Mouse (Mus musculus) CD4-positive naive resting alpha-beta T cell, adult 57 days (primary cell): ENCODE data around the gene Olfr1012. TPM values are rescaled to one million over a fixed set of nuclear protein-coding genes. Genes with fewer than 3 reads are reported as not detected.

Source experiments
- total RNA-seq: library from RNA; stranded (reverse); gene quantifications from one replicate; pipeline ENCODE4 v1.2.4, GENCODE M21; 2023

Gene Olfr1012
- total RNA-seq, result not detected

DNA sequence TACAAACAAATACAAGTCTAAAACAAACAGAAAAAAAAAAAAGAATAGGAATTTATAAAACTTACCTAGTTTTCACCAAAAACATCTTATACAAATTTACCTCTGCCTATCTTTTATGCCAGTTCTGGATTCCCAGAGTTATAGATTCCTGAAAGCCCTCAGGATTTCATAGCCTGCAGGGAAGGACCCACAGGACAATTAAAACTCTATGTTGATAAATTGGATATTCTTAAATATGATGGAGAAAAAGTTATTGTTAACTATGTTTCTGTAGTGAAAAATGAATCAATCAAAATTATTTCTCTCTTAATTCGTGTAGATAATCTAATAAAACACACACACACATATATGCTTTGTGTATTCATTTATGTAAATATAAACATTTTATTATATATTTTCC is at the start of gene Olfr1012:
Gene Olfr1012, minus strand, starts transcription at position 101 of the 400 bp plus-strand sequence.

DNA sequence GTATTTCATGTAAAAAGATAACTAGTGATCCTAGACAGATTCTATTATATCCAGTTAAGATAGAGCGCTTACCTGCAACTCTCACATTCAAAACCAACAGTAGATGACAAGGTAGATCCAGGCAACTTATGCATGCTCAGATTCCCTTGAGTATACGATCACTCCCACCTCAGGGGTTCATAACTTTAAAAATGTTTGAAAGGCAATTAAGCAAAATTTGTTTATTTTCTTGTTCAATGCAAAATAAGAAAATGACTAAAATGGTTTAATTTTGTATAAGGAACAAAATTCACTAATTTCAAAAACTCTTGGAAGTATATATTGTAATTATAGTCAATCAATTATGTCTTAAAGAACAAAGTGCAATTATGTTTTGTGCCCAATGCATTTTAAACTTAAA is 39.9 kb upstream of the Olfr1012 start, which contains the start of gene Olfr1016:
Gene Olfr1016, minus strand, starts transcription at position 101 of the 400 bp plus-strand sequence.

DNA sequence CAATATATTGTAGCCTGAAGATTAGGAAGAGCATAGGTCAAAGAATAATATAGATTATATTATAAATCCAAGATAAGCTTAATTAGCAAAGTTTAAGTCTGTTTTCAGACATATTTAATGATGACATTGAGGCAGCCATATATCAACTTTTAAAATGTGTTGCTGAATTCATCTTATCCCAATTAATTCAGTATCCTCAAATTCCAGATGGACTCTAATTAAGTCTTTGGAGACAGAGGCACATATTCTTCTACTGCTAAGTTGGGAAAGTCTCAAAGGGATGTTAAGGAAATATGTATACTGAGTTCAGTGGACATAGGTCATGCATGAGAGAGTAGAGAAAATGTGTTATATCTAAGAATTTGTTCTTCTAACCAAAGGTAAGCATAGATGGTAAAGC is 19.2 kb upstream of the Olfr1012 start, which contains the start of gene Olfr1015:
Gene Olfr1015, plus strand, starts transcription at position 301 of the 400 bp plus-strand sequence.

DNA sequence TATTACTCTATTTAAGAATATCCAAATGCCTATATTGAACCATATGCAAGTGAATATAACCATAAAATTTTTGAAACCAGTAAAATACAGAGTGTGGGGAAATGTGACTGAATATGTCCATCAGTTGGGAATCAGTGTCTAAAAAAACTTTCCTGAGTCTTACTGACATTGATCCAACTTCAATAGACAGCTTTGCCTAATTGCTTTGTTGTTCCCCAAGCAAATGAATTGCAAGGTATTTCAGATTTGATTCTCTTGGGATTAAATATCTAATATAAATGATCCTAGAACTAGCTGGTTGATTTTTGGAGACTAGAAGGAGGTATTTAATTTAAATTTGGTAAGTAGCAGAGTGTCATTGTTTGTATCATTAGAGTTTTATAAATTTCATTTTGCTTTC is 9.8 kb upstream of the Olfr1012 start, which contains the start of gene Olfr1014:
Gene Olfr1014, plus strand, starts transcription at position 301 of the 400 bp plus-strand sequence.

DNA sequence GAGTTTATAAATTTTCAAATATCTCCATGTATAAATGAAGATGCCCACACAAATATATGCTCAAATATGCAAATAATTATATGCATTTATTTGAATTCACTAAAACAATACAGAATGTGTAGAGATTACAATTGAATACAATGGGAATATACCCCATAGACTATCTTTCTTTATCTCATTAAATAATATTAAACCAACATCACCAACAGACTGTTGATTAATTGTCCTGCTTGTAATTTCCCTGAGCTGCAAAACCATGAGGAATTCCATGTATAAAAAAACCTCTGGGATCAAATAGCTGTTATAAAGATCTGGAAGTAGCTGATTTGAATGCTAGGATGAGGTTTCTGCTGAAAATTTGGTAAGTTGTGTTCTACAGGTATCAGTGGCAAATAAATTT is 4.2 kb upstream of the Olfr1012 start, which contains the start of gene Olfr1013:
Gene Olfr1013, plus strand, starts transcription at position 301 of the 400 bp plus-strand sequence.

DNA sequence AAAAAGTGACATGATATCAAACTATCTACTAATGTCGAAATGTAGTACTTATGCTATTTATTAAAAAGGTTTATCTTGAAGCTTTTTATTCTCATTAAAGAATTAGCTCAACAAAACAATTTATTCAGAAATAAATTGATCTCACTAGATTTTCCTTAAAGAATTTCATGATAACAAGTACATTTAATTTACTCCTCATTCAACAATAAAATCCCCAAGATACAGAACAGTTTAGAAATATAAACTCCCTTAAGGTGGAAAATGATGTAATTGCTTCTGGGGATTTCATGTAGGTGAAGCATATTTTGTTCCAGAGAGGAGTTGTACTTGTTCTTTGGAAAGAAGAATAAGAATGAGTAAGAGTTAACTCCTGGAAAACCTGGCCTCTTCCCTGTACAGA is 47.4 kb downstream of the Olfr1012 start, which contains the start of gene Olfr1009:
Gene Olfr1009, plus strand, starts transcription at position 301 of the 400 bp plus-strand sequence.

Other genes starting within 250 kb of the Olfr1012 start
- gene 4833423E24Rik, start 243.7 kb downstream of the Olfr1012 start, total RNA-seq, result not detected
- gene Olfr996, start 183.6 kb downstream of the Olfr1012 start, total RNA-seq, result not detected
- not detected for gene Olfr998, start 173.8 kb downstream of the Olfr1012 start, total RNA-seq
- not detected for gene Olfr1000, start 150.9 kb downstream of the Olfr1012 start, total RNA-seq
- gene Olfr1002, start 112.1 kb downstream of the Olfr1012 start, total RNA-seq, result not detected
- not detected for gene Olfr154, start 98.3 kb downstream of the Olfr1012 start, total RNA-seq
- not detected for gene Olfr1006, start 84.0 kb downstream of the Olfr1012 start, total RNA-seq
- gene Olfr1008, start 73.3 kb downstream of the Olfr1012 start, total RNA-seq, result not detected
- not detected for gene Olfr1009, start 47.3 kb downstream of the Olfr1012 start, total RNA-seq
- gene Olfr1013, start 4.3 kb upstream of the Olfr1012 start, total RNA-seq, result not detected
- gene Olfr1014, start 9.9 kb upstream of the Olfr1012 start, total RNA-seq, result not detected
- not detected for gene Olfr1015, start 19.3 kb upstream of the Olfr1012 start, total RNA-seq
- gene Olfr1016, start 39.8 kb upstream of the Olfr1012 start, total RNA-seq, result not detected
- gene Olfr1018, start 55.7 kb upstream of the Olfr1012 start, total RNA-seq, result not detected
- gene Olfr1019, start 82.7 kb upstream of the Olfr1012 start, total RNA-seq, result not detected
- gene Olfr1020, start 84.3 kb upstream of the Olfr1012 start, total RNA-seq, result not detected
- gene Olfr1022, start 105.8 kb upstream of the Olfr1012 start, total RNA-seq, result not detected
- gene Olfr1023, start 122.9 kb upstream of the Olfr1012 start, total RNA-seq, result not detected
- gene Olfr1024, start 142.3 kb upstream of the Olfr1012 start, total RNA-seq, result not detected
- not detected for gene Olfr1025-ps1, start 152.4 kb upstream of the Olfr1012 start, total RNA-seq
- not detected for gene Olfr1026, start 158.8 kb upstream of the Olfr1012 start, total RNA-seq
- not detected for gene Olfr1028, start 187.7 kb upstream of the Olfr1012 start, total RNA-seq
- not detected for gene Olfr1029, start 211.1 kb upstream of the Olfr1012 start, total RNA-seq
- gene Olfr1030, start 216.5 kb upstream of the Olfr1012 start, total RNA-seq, result not detected
- not detected for gene Olfr1031, start 227.5 kb upstream of the Olfr1012 start, total RNA-seq
- not detected for gene Olfr1032, start 242.8 kb upstream of the Olfr1012 start, total RNA-seq